Mouse (Mus musculus) B cell, adult 62 days (primary cell): ENCODE data around the gene Magea4. TPM values are rescaled to one million over a fixed set of nuclear protein-coding genes. Genes with fewer than 3 reads are reported as not detected.

Experiments used
- total RNA-seq: library from RNA; stranded (reverse); gene quantifications from 4 replicates; pipeline ENCODE4 v1.2.4, GENCODE M21; 2023

The Magea4 gene
- not detected in 4 replicates for total RNA-seq

GRCm38 (mm10) chrX:72221717-72222116 lies at the start of gene Magea4:
Gene Magea4 (plus strand): TSS chrX:72222017.

Other genes with a start within 250 kb of the Magea4 start
- gene Fate1, start 249.0 kb upstream of the Magea4 start, total RNA-seq = not detected in 4 replicates
- gene Cnga2, start 230.2 kb upstream of the Magea4 start, total RNA-seq = not detected in 4 replicates
- gene Gabre, start 52.8 kb downstream of the Magea4 start, total RNA-seq = not detected in 4 replicates
- not detected in 4 replicates for gene Magea10, start 164.8 kb downstream of the Magea4 start, total RNA-seq